Mouse (Mus musculus): ENCODE data around the gene Slc47a1.
"Not testable (repeated sequence)": the region's sequence is repeated elsewhere in the genome, so short reads cannot be mapped to it uniquely, and the experiment has no call there.

Gene Slc47a1

GRCm38 (mm10) chr11:61377881-61378613 lies at the start of gene Slc47a1:
TSS of gene Slc47a1 (minus strand) at chr11:61378345.
- DNase-seq (ENCODE audit: low spot score), result no peak

- no peak for DNase-seq (ENCODE audit: low spot score)
Observed at GRCm38 (mm10) chr11:61419253-61419652, 41.1 kb upstream of the Slc47a1 start.

GRCm38 (mm10) chr11:61417945-61418551 lies 39.9 kb upstream of the Slc47a1 start:
- peak; percentile 83 for DNase-seq (ENCODE audit: low spot score)

GRCm38 (mm10) chr11:61416540-61416939 lies 38.4 kb upstream of the Slc47a1 start:
- DNase-seq (ENCODE audit: low spot score), result not testable (repeated sequence)

GRCm38 (mm10) chr11:61415444-61415843 lies 37.3 kb upstream of the Slc47a1 start:
- DNase-seq (ENCODE audit: low spot score), result no peak

- DNase-seq (ENCODE audit: low spot score), result no peak
Observed at GRCm38 (mm10) chr11:61414560-61414959, 36.4 kb upstream of the Slc47a1 start.

- DNase-seq (ENCODE audit: low spot score), result no peak
Observed at GRCm38 (mm10) chr11:61413411-61413810, 35.3 kb upstream of the Slc47a1 start.

- DNase-seq (ENCODE audit: low spot score), result no peak
Observed at GRCm38 (mm10) chr11:61411809-61412208, 33.7 kb upstream of the Slc47a1 start.

- no peak for DNase-seq (ENCODE audit: low spot score)
Observed at GRCm38 (mm10) chr11:61411221-61411620, 33.1 kb upstream of the Slc47a1 start.

- peak; percentile 84 for DNase-seq (ENCODE audit: low spot score)
Observed at GRCm38 (mm10) chr11:61410129-61410528, 32.0 kb upstream of the Slc47a1 start.

GRCm38 (mm10) chr11:61409051-61409450 lies 30.9 kb upstream of the Slc47a1 start:
- DNase-seq (ENCODE audit: low spot score), result peak; percentile 29

GRCm38 (mm10) chr11:61408184-61409027 lies 30.3 kb upstream of the Slc47a1 start:
- peak; percentile 49 for DNase-seq (ENCODE audit: low spot score)

GRCm38 (mm10) chr11:61407638-61408183 lies 29.6 kb upstream of the Slc47a1 start:
- peak; percentile 96 for DNase-seq (ENCODE audit: low spot score)

GRCm38 (mm10) chr11:61401794-61402193 lies 23.6 kb upstream of the Slc47a1 start:
- DNase-seq (ENCODE audit: low spot score), result no peak

GRCm38 (mm10) chr11:61400681-61401346 lies 22.7 kb upstream of the Slc47a1 start:
- no peak for DNase-seq (ENCODE audit: low spot score)

GRCm38 (mm10) chr11:61397423-61398043 lies 19.4 kb upstream of the Slc47a1 start:
- not testable (repeated sequence) for DNase-seq (ENCODE audit: low spot score)

- DNase-seq (ENCODE audit: low spot score), result no peak
Observed at GRCm38 (mm10) chr11:61388936-61389335, 10.8 kb upstream of the Slc47a1 start.

- no peak for DNase-seq (ENCODE audit: low spot score)
Observed at GRCm38 (mm10) chr11:61388012-61388411, 9.9 kb upstream of the Slc47a1 start.

GRCm38 (mm10) chr11:61387233-61387632 lies 9.1 kb upstream of the Slc47a1 start:
- DNase-seq (ENCODE audit: low spot score), result no peak

GRCm38 (mm10) chr11:61385725-61386124 lies 7.6 kb upstream of the Slc47a1 start:
- DNase-seq (ENCODE audit: low spot score), result no peak

GRCm38 (mm10) chr11:61381272-61381671 lies 3.1 kb upstream of the Slc47a1 start:
- DNase-seq (ENCODE audit: low spot score), result no peak
